Mouse (Mus musculus) olfactory bulb, adult 2 months (tissue): ENCODE measurements around the gene Mrtfb. TPM values are rescaled to one million over a fixed set of nuclear protein-coding genes. Genes with fewer than 3 reads are reported as not detected.

ENCODE experiments used
- H3K27ac ChIP-seq: fragments of 200-500 bp; 2 replicates; pipeline ENCODE4 v1.5.1; 2012; ENCODE audit warnings: low read depth, low read length; ENCODE audit not compliant: insufficient read depth
- H3K4me1 ChIP-seq: fragments of 200-500 bp; 2 replicates; pipeline ENCODE4 v1.6.1; 2012; ENCODE audit warnings: low read length; ENCODE audit not compliant: control insufficient read depth, insufficient read depth
- H3K4me3 ChIP-seq: fragments of 200-500 bp; 2 replicates; pipeline ENCODE4 v1.5.1; 2012; ENCODE audit warnings: mild to moderate bottlenecking, low read depth, low read length, moderate library complexity; ENCODE audit not compliant: insufficient read depth
- CTCF ChIP-seq: fragments of 200-500 bp; IDR thresholded peaks from 2 replicates; pipeline ENCODE4 v1.5.1; 2012; ENCODE audit warnings: low read depth, mild to moderate bottlenecking, low read length, moderate library complexity; ENCODE audit not compliant: insufficient read depth
- POLR2A ChIP-seq: fragments of 200-500 bp; IDR thresholded peaks from 2 replicates; pipeline ENCODE4 v1.6.1; 2012; ENCODE audit warnings: mild to moderate bottlenecking, low read depth, low read length, moderate library complexity; ENCODE audit not compliant: insufficient read depth
- WGBS: fragments of 180-500 bp; shearing (Covaris S2); methylation state at CpG from one replicate; pipeline ENCODE4 v1.1.7; 2018; 5-methylcytosine and 5-hydroxymethylcytosine counted together
- polyA plus RNA-seq: library from polyadenylated mRNA; stranded (reverse); fragments of >200 nt; gene quantifications from 2 replicates; pipeline ENCODE4 v1.2.4, GENCODE M21; 2012; ENCODE audit warnings: low replicate concordance; ENCODE audit not compliant: missing spikeins, insufficient read depth, insufficient read length

Gene Mrtfb
- polyA plus RNA-seq, 1 experiment: 36.5 TPM

- no peak for TF ChIP-seq POLR2A
- TF ChIP-seq CTCF: no peak
- Histone ChIP-seq H3K4me3 (no peak overlapping the region), H3K27ac (no peak overlapping the region), H3K4me1 (peaks cover 13% of the 10 kb centered on the region)
- 75% methylated on average over 2 of the region's 2 CpGs for WGBS
These were observed 144.1 kb downstream of the Mrtfb start for GRCm38 (mm10) chr16:13400375-13400774.

- TF ChIP-seq POLR2A (no peak), CTCF (no peak)
- H3K4me3 ChIP-seq: no peak overlapping the region
- H3K4me1 ChIP-seq: peaks cover 12% of the 10 kb centered on the region
- WGBS: 84% methylated on average over 5 of the region's 5 CpGs
- peak overlapping the region; percentile 24; the same call in 1 of the 2 replicates for H3K27ac ChIP-seq
These were observed 145.3 kb downstream of the Mrtfb start for GRCm38 (mm10) chr16:13401591-13401990.

- WGBS: 64% methylated on average over 6 of the region's 6 CpGs
- TF ChIP-seq CTCF: no peak
- H3K4me3 ChIP-seq: no peak overlapping the region
- H3K27ac ChIP-seq: peak overlapping the region; percentile 3; the same call in 1 of the 2 replicates
- H3K4me1 ChIP-seq: peaks cover 12% of the 10 kb centered on the region
These were observed 148.4 kb downstream of the Mrtfb start for GRCm38 (mm10) chr16:13404656-13405055.

- Histone ChIP-seq H3K4me3 (no peak overlapping the region), H3K4me1 (peaks cover 12% of the 10 kb centered on the region), H3K27ac (0 out of 2 replicates have a peak overlapping the region, but pooled peaks have one; percentile 3)
- 85% methylated on average over 2 of the region's 2 CpGs for WGBS
- TF ChIP-seq POLR2A (no peak), CTCF (no peak)
These were observed 149.1 kb downstream of the Mrtfb start for GRCm38 (mm10) chr16:13405403-13405802.

GRCm38 (mm10) chr16:13409530-13410163 is 153.4 kb downstream of the Mrtfb start:
- H3K27ac ChIP-seq: no peak overlapping the region
- 61% methylated on average over 4 of the region's 4 CpGs for WGBS
- no peak overlapping the region for H3K4me3 ChIP-seq
- TF ChIP-seq CTCF (no peak), POLR2A (no peak)
- H3K4me1 ChIP-seq: peaks cover 7% of the 10 kb centered on the region

GRCm38 (mm10) chr16:13410760-13411159 is 154.5 kb downstream of the Mrtfb start:
- Histone ChIP-seq H3K27ac (no peak overlapping the region), H3K4me1 (0 out of 2 replicates have a peak, but pooled peaks cover 3% of the 10 kb centered on the region), H3K4me3 (no peak overlapping the region)
- no peak for TF ChIP-seq CTCF
- TF ChIP-seq POLR2A: no peak
- WGBS: 93% methylated on average over 2 of the region's 2 CpGs

GRCm38 (mm10) chr16:13411531-13411930 is 155.2 kb downstream of the Mrtfb start:
- TF ChIP-seq CTCF: no peak
- no peak for TF ChIP-seq POLR2A
- Histone ChIP-seq H3K4me1 (peaks cover 7% of the 10 kb centered on the region; the same call in 1 of the 2 replicates), H3K4me3 (no peak overlapping the region), H3K27ac (no peak overlapping the region)
- WGBS: 90% methylated on average over 4 of the region's 4 CpGs

GRCm38 (mm10) chr16:13414566-13414965 is 158.3 kb downstream of the Mrtfb start:
- Histone ChIP-seq H3K4me1 (peaks cover 7% of the 10 kb centered on the region; the same call in 1 of the 2 replicates), H3K4me3 (no peak overlapping the region), H3K27ac (no peak overlapping the region)
- WGBS: 86% methylated on average over 7 of the region's 7 CpGs
- TF ChIP-seq CTCF: no peak
- TF ChIP-seq POLR2A: no peak

GRCm38 (mm10) chr16:13414972-13415371 is 158.7 kb downstream of the Mrtfb start:
- Histone ChIP-seq H3K4me1 (peaks cover 7% of the 10 kb centered on the region; the same call in 1 of the 2 replicates), H3K4me3 (no peak overlapping the region), H3K27ac (no peak overlapping the region)
- no peak for TF ChIP-seq POLR2A
- no peak for TF ChIP-seq CTCF
- WGBS: 67% methylated on average over 4 of the region's 4 CpGs
